Mouse (Mus musculus) erythroblast, adult 5-6 weeks (primary cell): ENCODE data around the gene Ppid. TPM values are rescaled to one million over a fixed set of nuclear protein-coding genes. Genes with fewer than 3 reads are reported as not detected.

Experiments used
- ATAC-seq: replicated peaks from 2 replicates; pipeline ENCODE4 v1.8.0; 2016; ENCODE audit warnings: moderate number of reproducible peaks, mild to moderate bottlenecking, moderate TSS enrichment, inconsistent platforms; ENCODE audit not compliant: poor library complexity, low FRiP score, severe bottlenecking
- total RNA-seq, 2 experiments: library from RNA; stranded (forward) in 1 of 2; stranded (reverse) in 1 of 2; fragments of 150-400 nt in 1 of 2; fragments of 200-764, 138-1000 nt in 1 of 2; gene quantifications; 2 replicates each; pipeline versions ENCODE4 v1.2.3 to v1.2.4; 2015 to 2017; ENCODE audit warnings: low replicate concordance in 2 of 2

The Ppid gene
- total RNA-seq (2015; ENCODE audit: low replicate concordance) (32.3 and 35.5 TPM in 2 replicates), total RNA-seq (2017; ENCODE audit: low replicate concordance) (60.6 and 64.3 TPM in 2 replicates)

DNA sequence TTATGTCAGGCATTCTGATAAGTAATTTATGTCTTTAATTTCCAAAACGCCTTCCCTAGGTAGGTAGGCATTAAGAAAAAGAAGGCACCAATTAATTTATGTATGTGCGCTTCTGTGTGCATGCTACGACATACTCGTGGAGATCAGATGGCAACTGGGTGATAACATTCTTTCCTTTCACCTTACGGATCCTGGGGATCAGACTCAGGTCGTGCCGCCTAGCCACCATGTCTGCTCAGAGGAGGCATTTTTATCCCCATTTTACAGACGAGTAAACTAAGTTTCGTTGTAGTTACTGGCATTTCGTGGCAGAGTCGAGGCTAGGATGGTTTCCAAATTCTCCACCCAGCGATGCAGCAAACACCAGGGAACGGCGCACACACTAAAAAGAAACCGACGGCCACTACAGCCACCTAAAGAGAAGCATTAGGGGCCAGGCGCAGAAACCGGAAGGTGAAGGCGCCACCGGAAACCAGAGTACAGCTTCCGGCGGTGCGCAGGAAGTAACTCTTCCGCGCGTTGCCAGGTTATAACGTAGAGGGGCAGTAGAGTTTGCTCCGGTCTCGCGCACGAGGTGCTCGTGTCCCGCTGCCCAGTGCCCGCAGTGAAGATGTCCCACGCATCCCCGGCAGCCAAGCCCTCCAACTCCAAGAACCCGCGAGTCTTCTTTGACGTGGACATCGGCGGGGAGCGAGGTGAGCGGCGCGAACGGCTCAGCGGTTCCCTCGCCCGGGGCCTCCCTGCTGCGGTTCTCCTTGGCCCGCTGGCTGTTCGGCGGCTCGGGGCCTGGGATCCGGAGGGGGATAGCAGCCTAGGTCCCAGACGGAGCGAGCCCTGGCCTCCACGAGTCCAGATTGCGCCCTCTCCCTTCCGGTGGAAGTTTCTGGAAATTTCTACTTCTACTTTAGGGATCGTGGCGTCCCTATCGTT, at the start of gene Ppid:
TSS of gene Ppid (plus strand) at position 480 of the 930 bp plus-strand sequence.
- ATAC-seq, result peak; percentile 92

DNA sequence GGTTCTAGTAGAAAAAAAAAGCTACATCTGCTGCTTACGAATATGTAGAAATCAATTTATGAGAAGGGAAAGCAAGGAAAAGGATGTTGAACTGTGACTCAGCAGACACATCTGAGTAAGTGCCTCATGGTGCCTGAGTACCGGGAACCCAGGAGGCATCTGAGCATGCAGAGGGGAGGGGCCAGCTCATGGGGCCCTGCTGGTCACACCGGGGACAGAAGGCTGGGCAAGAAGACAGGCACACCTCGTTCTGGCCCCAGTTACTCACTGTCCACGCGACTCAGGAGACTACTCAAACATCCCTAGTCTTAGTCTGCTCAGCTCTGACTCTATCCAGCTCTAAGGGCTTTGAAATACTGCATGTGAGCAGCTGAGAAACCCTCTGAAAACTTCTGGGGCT, 48.6 kb upstream of the Ppid start:
- 0 out of 2 replicates have a peak, but pooled peaks have one; percentile 61 for ATAC-seq

DNA sequence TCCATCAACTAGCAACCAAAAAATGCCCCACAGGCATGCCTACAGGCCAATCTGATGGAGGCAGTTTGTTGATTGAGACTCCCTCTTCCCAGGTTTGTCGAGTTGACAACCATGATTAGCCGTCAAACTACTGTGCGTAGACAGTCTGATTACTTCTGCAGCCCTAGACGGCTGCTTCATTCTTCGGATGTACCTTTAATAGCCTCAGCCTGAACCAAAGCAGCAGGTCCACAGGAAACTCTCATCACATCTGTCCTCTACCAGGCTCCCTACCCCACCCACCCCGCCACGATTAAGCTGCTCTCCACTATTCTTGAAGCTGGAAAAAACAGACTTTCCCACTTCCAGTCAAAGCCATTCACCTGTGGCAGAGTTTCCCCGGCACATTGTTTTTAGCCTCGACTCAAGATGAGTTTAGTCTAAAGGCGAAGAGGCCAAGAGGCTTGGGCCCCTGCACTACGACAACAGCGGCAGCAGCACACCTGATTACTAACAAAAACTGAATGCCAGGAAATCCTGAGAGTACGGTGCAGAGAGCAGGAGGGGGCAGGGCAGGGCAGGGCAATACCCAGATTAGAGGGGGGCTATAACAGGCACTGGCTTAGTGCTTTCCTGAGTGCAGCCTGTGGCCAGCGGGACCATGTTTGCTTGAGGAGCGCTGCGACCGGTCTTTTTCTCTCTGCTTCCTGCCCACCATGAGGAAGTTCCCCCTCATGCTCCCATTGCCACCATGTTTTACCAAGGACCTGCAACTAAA, 42.3 kb upstream of the Ppid start:
- ATAC-seq, result no peak

DNA sequence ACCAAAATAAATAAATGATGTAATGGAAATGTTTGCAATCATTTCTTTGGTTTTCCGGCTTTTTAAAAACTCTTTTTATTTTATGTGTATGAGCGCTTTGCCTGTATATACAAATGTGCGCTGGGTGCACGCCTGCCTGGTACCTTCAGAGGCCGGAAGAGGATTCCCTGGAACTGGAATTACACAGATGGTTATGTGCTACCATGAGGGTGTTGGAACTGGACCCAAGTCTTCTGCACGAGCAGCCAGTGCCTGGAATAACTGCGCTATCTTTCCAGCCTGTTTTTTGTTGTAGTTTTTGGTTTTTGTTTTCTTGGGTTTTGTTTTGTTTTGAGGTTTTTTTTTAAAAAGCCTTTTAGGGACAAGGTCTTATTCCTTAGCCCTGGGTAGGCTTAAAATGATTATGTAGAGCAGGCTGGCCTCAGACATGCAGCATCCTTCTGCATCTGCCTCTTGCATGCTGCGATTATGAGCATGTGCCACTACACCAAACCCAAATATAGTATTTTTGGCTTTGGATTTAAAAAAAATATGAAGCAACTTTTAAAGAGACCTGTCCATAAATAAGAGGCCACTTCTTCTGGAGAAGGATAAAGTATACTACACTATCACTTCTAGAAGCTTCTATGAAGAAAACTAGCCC, 41.3 kb upstream of the Ppid start:
- ATAC-seq, result no peak

DNA sequence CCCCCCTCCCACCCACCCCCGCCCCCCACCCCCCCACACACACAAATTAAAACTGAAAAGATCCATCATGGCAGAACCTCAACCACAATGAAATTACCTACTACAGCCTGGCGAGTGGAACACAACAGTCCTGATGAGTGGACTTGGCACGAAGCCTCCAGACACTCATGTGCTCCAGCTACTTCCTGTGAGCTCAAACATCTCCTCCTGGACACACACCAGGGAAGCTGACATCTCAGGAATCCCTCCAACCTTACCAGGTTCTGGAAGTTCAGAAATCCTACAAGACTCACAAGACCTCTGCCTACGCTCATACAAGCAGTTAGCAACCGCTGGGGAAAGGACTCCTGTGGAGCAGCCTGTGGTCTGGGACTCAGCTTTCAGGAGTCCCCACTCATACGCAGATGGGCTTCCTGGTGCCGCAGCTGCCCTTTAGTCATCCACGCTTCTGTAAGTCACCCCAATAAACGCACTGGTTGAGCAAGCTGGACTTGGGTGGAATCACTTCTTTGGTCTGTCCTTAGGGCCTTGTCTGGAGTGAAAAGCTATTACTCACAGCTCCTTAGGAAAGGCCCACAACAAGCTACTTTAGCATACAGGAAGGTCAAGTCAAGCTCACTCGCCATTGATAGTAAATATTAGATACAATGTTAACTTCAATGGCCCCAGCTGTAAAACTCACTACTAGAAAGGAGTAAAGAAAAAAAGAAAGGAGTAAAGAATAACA, 39.2 kb upstream of the Ppid start:
- no peak for ATAC-seq

DNA sequence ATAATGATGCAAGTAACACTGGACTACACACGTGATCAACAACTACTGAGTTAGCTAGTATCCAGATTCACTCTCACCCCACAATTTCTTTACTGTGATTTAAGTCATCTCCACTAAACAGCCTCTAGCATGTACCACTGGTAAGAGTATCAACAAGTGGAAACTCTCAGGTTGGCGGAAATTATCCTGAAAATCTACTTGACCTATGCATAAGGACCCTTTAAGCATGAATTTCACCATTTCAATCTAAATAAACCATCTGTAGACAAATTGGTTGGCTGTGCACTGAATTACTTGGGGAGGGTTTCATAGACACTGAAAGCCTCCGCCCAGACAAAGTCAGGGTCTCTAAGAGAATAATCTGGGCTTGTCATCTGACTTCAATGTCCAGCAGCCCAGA, 37.4 kb upstream of the Ppid start:
- ATAC-seq, result no peak

DNA sequence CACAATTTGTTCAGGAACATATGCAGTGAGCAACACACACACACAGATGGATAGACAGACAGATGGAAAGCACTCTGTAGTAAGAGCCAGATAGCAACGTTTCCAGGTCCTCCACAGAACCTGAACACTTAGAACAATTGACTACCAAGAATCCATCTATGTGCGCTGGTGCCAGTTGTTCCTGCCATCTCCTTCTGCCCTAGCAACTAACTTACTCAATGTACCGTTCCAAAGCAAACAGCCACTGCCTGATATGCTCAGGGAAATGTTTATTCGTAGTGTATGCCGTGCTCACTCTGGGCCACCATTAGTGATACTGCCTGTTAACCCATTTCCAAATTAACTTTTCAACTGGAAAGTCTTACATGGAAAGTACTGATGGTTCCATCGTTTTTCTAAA, 36.1 kb upstream of the Ppid start:
- ATAC-seq, result no peak

DNA sequence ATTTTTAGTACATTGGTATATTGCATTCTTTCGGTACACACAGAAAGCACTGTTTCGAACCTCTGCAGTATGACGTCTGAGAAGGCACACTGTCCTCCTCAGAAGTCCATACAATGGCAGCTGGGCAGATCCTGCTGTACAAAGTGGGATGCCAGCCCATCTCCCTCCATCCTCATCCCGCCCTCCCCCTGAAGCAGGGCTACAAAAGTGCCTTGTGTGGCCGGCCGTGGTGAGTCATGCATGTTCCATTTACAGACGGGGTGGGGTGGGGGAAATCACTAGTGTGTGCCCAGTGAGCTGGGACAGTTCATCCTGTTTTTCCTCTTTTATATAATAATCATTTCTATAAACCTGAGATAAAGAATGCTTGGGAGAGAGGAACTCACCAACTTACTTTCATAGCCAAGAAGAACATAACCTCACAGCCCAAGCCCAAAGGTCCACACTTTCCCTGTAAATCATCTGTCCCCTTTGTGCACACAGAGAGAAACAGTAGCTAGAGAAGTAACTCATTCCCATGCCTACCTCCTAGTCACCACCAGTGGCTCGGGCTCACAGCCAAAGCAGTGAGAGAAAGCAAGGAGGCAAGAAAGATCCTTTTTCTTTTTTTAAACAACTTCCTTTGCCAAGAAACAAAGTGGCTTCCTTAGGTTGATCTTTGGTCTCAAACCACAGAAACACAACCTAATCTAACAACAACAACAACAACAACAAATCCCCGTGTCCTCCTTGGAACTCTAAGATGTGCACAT, 31.9 kb upstream of the Ppid start:
- ATAC-seq, result no peak

DNA sequence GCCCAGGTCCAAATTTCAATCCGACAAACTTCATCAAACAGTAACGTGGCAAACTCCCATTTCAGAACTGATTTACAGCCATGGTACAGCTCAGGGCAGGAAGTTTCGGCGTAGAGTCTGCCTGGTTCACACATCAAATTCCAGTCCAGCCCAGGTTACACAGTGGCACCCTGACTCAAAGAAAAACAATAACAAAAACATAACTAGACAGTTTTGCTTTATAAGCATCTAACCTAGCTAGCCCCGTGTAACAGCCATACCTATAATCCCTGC, 31.4 kb upstream of the Ppid start:
- ATAC-seq, result no peak

DNA sequence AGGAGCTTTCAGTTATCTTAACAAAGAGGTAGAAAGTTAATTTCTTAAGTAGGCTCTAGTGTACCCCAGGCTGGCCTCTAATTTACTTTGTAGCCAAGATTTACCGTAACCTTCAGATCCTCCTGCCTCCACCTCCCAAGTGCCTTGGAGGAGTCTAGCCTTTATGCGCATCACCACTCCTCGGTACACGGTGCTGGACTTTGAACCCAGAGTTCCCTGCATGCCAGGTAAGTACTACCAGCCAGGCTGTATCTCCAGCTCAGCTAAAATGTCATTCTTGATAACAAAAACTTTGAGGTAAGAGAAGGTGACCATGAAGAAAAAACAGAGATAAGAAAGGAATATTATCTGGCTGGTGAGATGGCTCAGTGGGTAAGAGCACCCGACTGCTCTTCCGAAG, 30.6 kb upstream of the Ppid start:
- ATAC-seq, result no peak

DNA sequence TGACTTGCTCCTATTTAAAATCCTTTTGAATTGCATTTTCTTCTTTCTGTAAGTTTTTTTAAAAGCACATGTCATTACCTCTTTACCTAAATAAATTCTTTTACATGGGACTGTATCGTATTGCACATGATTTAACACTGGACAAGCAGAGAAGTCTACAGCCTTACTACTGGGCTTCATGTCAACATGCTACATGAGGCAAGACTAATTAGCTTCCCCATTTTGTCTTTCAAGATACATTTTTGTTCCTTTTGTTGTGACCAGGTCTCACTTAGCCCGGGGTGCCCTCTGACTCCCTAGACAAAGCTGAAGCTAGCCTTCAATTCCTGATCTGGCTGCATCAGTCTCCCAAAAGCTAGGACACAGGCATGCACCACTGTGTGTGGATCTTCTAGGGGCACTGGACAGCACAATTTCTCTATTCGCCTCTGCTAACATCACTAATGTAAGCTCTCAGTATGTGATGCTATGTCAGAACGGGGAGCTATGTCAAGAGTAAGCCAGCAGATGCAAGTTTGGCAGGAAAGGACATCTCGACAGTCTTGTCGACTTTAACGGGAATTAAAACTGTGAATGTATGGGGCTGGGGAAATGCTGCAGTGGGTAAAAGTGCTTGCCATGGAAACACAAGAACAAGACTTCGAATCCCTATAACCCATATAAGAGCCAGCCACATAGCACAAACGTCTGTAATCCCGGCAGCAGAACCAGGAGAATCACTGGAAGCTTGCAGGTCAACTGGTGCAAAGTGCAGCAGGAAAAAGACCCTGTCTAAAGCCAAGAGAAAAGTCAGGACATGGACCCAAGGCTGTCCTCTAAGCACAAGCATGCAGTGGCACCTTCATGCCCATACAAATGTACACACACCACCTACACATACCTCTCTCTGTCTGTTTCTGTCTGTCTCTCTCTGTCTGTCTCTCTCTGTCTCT, 29.1 kb upstream of the Ppid start:
- ATAC-seq, result no peak

DNA sequence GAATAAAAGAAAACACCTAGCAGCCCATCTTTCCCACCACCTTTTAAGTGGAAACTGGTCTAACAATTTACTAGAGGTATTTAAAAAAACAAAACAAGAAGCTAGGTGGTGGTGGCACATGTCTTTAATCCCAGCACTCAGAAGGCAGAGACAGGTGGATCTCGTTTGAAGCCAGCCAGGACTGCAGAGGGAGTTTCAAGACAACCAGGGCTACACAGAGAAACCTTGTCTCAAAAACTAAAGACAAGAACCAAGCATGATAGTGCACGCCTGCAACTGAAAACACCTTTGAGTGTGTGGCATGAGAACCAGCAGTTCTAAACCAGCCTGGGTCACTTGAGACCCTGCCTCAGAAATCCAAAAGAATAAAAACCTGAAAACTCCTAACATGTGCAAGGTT, 27.6 kb upstream of the Ppid start:
- no peak for ATAC-seq

DNA sequence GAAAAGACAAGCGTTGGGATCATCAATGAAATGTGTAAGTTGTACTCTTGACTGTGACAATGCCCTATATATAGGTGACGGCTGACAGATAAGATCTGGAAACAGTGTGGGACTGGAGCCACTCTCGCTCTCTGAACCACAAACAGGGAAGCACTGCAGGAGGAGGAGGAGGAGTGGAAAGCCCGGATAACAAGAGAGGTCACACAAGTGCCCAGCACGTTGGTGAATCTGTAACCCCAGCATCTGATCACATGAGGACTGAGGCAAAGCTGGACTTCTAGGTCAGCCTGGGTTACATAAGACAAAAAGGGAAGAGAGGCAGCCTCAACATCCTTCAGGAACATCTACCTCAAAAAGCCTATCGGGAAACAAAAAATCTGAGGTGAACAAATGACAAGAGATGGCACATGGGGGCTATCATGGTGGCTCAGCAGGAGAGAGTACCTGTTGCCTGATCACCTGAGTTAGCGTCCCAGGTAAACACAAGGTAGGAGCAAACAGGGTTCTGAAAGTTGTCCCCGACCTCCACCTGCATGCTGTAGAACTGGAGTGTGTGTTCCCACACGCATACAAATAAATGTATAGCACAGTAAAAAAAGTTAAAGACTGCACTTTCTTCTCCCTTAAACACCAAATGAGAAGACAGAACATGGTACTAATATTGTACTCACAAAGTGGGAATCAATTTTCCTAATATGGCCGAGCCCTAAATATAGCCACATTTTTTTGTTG, 26.1 kb upstream of the Ppid start:
- ATAC-seq, result no peak

DNA sequence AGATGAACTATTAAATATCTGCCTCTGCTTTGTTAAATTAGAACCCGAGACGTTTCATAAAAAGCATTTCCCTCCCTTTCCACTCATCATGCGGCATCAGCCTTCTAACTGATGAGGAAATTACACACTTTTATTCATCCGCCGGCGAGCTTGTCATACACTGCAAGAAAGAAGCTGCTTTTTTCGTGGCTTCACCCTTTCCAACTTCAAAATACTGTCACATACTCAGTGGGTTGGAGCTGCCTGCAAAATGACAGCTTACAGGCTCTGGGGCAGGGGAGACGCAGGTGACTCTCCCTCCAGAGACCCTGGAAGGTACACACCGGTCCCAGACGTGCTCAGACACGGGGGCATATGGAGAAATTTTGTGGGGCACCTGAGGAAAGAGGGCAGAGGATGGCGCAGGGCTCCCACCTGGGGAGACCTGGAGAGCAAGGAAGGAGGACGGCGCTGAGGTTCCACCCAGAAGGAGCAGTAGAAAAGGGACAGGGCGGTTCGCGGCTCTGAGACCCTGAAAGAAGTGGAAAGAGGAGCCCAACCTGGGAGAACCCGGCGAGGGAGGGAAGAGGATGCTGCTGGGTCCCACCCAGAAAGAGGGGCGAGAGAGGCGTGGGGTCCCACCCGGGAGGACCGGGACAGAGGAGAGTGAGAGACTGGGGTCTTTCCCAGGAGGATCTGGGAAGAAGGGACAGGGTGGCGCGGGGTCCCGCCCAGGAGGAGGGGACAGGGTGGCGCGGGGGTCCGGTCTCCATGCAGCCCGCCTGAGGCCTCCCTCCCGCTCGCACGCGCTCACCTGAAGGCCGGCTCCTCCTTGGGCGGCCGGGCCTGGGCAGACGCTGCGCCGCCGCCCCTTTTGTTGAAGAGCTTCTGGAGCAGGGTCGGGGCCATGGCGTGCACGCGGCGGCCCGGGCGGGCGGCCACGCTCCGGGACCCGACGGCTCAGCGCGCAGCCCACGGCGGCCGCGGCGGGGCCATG, 24.1 kb upstream of the Ppid start:
- peak; percentile 13; the same call in 1 of the 2 replicates for ATAC-seq

DNA sequence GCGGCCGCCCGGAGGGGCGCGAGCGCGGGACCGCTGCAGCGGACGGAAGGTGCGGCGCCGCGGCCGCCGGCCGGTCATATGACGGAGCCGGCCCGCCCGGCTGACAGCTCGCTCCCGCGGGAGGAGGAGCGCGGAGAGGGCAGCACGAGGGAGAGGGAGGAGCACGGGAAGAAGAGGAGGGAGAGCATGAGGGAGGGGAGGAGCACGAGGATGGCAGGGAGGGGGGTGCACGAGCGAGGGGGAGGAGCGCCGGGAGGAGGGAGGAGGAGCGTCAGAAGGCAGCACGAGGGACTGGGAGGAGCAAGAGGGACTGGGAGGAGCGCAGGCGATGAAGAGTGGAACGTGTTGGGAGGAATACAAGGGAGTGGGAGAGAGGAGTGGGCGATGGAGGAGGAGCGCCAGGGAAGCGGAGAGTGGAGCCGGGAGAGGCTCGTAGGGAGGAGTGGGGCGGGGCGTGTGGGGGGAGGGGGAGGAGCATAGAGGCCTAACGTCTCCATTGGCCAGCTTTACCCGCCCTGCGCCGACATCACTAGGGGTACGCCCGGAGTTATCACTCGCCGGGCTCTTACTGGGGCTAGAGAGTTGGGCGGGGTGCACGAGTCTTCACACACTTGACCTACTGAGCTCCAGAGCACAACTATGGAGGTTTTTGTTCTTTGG, 23.3 kb upstream of the Ppid start, which contains the start of gene Fnip2:
TSS of gene Fnip2 (minus strand) at position 94 of the 660 bp plus-strand sequence.
- peak; percentile 94 for ATAC-seq
